Mouse (Mus musculus) kidney, postnatal 0 days (tissue): ENCODE data around the gene Scrn1. TPM values are rescaled to one million over a fixed set of nuclear protein-coding genes. Genes with fewer than 3 reads are reported as not detected.

Experiments used
- ATAC-seq: fragments of 200-750 bp; cut with Nextera tagmentation; replicated peaks from 2 replicates; pipeline ENCODE4 v1.8.0; 2017; ENCODE audit warnings: low read depth, moderate number of reproducible peaks, moderate TSS enrichment, moderate library complexity; ENCODE audit not compliant: low FRiP score
- DNase-seq: peaks from one replicate; pipeline ENCODE4 v3.0.0-alpha.2; 2016; ENCODE audit warnings: low spot score
- H3K27ac ChIP-seq: fragments of 300-500 bp; sonication (generic); 2 replicates; pipeline ENCODE4 v1.5.1; 2014; ENCODE audit warnings: mild to moderate bottlenecking
- H3K27me3 ChIP-seq: fragments of 300-500 bp; sonication (generic); 2 replicates; pipeline ENCODE4 v1.6.1; 2014; ENCODE audit warnings: low read length, mixed read lengths; ENCODE audit not compliant: insufficient read depth
- H3K36me3 ChIP-seq: fragments of 300-500 bp; sonication (generic); 2 replicates; pipeline ENCODE4 v1.6.1; 2014; ENCODE audit warnings: low read length, mixed read lengths; ENCODE audit not compliant: insufficient read depth
- H3K4me1 ChIP-seq: fragments of 300-500 bp; sonication (generic); replicated peaks from 2 replicates; pipeline ENCODE4 v1.6.1; 2014; ENCODE audit warnings: antibody characterized with exemption, low read length, mixed read lengths; ENCODE audit not compliant: insufficient read depth
- H3K4me2 ChIP-seq: fragments of 300-500 bp; sonication (generic); 2 replicates; pipeline ENCODE4 v1.6.1; 2014; ENCODE audit warnings: mild to moderate bottlenecking, low read length, moderate library complexity, mixed read lengths
- H3K4me3 ChIP-seq: fragments of 300-500 bp; sonication (generic); replicated peaks from 2 replicates; pipeline ENCODE4 v1.5.1; 2014; ENCODE audit warnings: low read depth, low read length
- H3K9ac ChIP-seq: fragments of 300-500 bp; sonication (generic); 2 replicates; pipeline ENCODE4 v1.6.1; 2014; ENCODE audit warnings: low read depth, low read length
- H3K9me3 ChIP-seq: fragments of 300-500 bp; sonication (generic); replicated peaks from 2 replicates; pipeline ENCODE4 v1.6.1; 2016; ENCODE audit warnings: low read length, inconsistent platforms, mixed read lengths
- CTCF ChIP-seq: IDR thresholded peaks from 2 replicates; pipeline ENCODE4 v1.5.1; 2016; ENCODE audit warnings: antibody characterized with exemption, low read depth, mild to moderate bottlenecking, moderate library complexity
- WGBS: fragments of 180-500 bp; shearing (Covaris S2); extraction: QIAGEN DNeasy Blood & Tissue Kit; methylation state at CpG from one replicate; pipeline ENCODE4 v1.1.7; 2014; 5-methylcytosine and 5-hydroxymethylcytosine counted together
- polyA plus RNA-seq: library from polyadenylated mRNA; unstranded; fragments of >200 nt; fragmentation: Nextera tagmentation; extraction: Ambion mirVana; gene quantifications from 2 replicates; pipeline ENCODE4 v1.2.1, GENCODE M21; 2015

Gene Scrn1
- polyA plus RNA-seq, 1 experiment from 2014 or later, result 7.0 TPM

- Histone ChIP-seq H3K4me1 (no peaks in the 10 kb centered on the region), H3K9me3 (no peaks in the 10 kb centered on the region), H3K9ac (no peak overlapping the region), H3K27me3 (no peaks in the 10 kb centered on the region), H3K36me3 (no peaks in the 10 kb centered on the region), H3K4me2 (no peak overlapping the region), H3K4me3 (no peak overlapping the region), H3K27ac (no peak overlapping the region)
- no peak for ATAC-seq
- no peak for DNase-seq
- no peak for TF ChIP-seq CTCF
- WGBS, result 87% methylated on average over 8 of the region's 8 CpGs
Measured at GRCm38 (mm10) chr6:54528666-54529065, 37.6 kb downstream of the Scrn1 start.

GRCm38 (mm10) chr6:54518758-54519157, 47.5 kb downstream of the Scrn1 start:
- Histone ChIP-seq H3K4me3 (no peak overlapping the region), H3K27ac (no peak overlapping the region), H3K4me2 (no peak overlapping the region), H3K9ac (no peak overlapping the region), H3K9me3 (no peaks in the 10 kb centered on the region), H3K27me3 (no peaks in the 10 kb centered on the region), H3K4me1 (no peaks in the 10 kb centered on the region), H3K36me3 (no peaks in the 10 kb centered on the region)
- no peak for DNase-seq
- WGBS, result 42% methylated on average over 5 of the region's 5 CpGs
- no peak for ATAC-seq
- TF ChIP-seq CTCF, result no peak

GRCm38 (mm10) chr6:54516512-54517134, 49.7 kb downstream of the Scrn1 start:
- H3K36me3 ChIP-seq, result no peaks in the 10 kb centered on the region
- no peaks in the 10 kb centered on the region for H3K27me3 ChIP-seq
- H3K4me3 ChIP-seq, result no peak overlapping the region
- no peak for DNase-seq
- no peak overlapping the region for H3K9ac ChIP-seq
- no peaks in the 10 kb centered on the region for H3K4me1 ChIP-seq
- ATAC-seq, result 0 out of 2 replicates have a peak, but pooled peaks have one; percentile 46
- 91% methylated on average over 2 of the region's 2 CpGs for WGBS
- TF ChIP-seq CTCF, result no peak
- H3K4me2 ChIP-seq, result no peak overlapping the region
- H3K9me3 ChIP-seq, result no peaks in the 10 kb centered on the region
- H3K27ac ChIP-seq, result no peak overlapping the region

GRCm38 (mm10) chr6:54512256-54512655, 54.0 kb downstream of the Scrn1 start:
- ATAC-seq (no peak), DNase-seq (no peak)
- H3K4me1 ChIP-seq, result no peaks in the 10 kb centered on the region
- H3K4me2 ChIP-seq, result no peak overlapping the region
- no peak overlapping the region for H3K4me3 ChIP-seq
- no peak overlapping the region for H3K9ac ChIP-seq
- H3K27me3 ChIP-seq, result no peaks in the 10 kb centered on the region
- H3K9me3 ChIP-seq, result no peaks in the 10 kb centered on the region
- H3K36me3 ChIP-seq, result no peaks in the 10 kb centered on the region
- WGBS, result 77% methylated on average over 2 of the region's 2 CpGs
- H3K27ac ChIP-seq, result no peak overlapping the region
- TF ChIP-seq CTCF, result no peak

- no peak overlapping the region for H3K4me2 ChIP-seq
- 86% methylated on average over 13 of the region's 13 CpGs for WGBS
- no peaks in the 10 kb centered on the region for H3K36me3 ChIP-seq
- H3K4me1 ChIP-seq, result no peaks in the 10 kb centered on the region
- DNase-seq (no peak), ATAC-seq (no peak)
- H3K27me3 ChIP-seq, result no peaks in the 10 kb centered on the region
- H3K4me3 ChIP-seq, result no peak overlapping the region
- no peak overlapping the region for H3K9ac ChIP-seq
- H3K27ac ChIP-seq, result no peak overlapping the region
- no peak for TF ChIP-seq CTCF
- no peaks in the 10 kb centered on the region for H3K9me3 ChIP-seq
Measured at GRCm38 (mm10) chr6:54509264-54509663, 57.0 kb downstream of the Scrn1 start.

- Histone ChIP-seq H3K27me3 (no peaks in the 10 kb centered on the region), H3K4me2 (no peak overlapping the region), H3K4me1 (no peaks in the 10 kb centered on the region), H3K27ac (no peak overlapping the region), H3K9ac (no peak overlapping the region), H3K4me3 (no peak overlapping the region), H3K9me3 (no peaks in the 10 kb centered on the region), H3K36me3 (no peaks in the 10 kb centered on the region)
- 31% methylated on average over 6 of the region's 6 CpGs for WGBS
- no peak for TF ChIP-seq CTCF
- ATAC-seq, result peak; percentile 34; the same call in 1 of the 2 replicates
- DNase-seq, result no peak
Measured at GRCm38 (mm10) chr6:54508256-54508793, 58.0 kb downstream of the Scrn1 start.

GRCm38 (mm10) chr6:54507808-54508207, 58.5 kb downstream of the Scrn1 start:
- H3K36me3 ChIP-seq, result no peaks in the 10 kb centered on the region
- H3K4me3 ChIP-seq, result no peak overlapping the region
- H3K4me2 ChIP-seq, result no peak overlapping the region
- DNase-seq (no peak), ATAC-seq (no peak)
- no peak overlapping the region for H3K9ac ChIP-seq
- 47% methylated on average over 5 of the region's 5 CpGs for WGBS
- no peak for TF ChIP-seq CTCF
- no peaks in the 10 kb centered on the region for H3K4me1 ChIP-seq
- no peaks in the 10 kb centered on the region for H3K27me3 ChIP-seq
- H3K27ac ChIP-seq, result no peak overlapping the region
- no peaks in the 10 kb centered on the region for H3K9me3 ChIP-seq
